Mouse (Mus musculus) intestine, embryonic 15.5 days (tissue): ENCODE results near the gene 2210408I21Rik. TPM values are rescaled to one million over a fixed set of nuclear protein-coding genes. Genes with fewer than 3 reads are reported as not detected.

Source experiments
- ATAC-seq: fragments of 200-750 bp; cut with Nextera tagmentation; 2 replicates; pipeline ENCODE4 v1.8.0; 2017; ENCODE audit warnings: moderate TSS enrichment, moderate library complexity
- H3K27ac ChIP-seq: fragments of 300-500 bp; sonication (generic); 2 replicates; pipeline ENCODE4 v1.5.1; 2015; ENCODE audit warnings: mild to moderate bottlenecking, inconsistent platforms
- H3K27me3 ChIP-seq: fragments of 300-500 bp; sonication (generic); replicated peaks from 2 replicates; pipeline ENCODE4 v1.6.1; 2015; ENCODE audit warnings: inconsistent platforms
- H3K36me3 ChIP-seq: fragments of 300-500 bp; sonication (generic); 2 replicates; pipeline ENCODE4 v1.6.1; 2015; ENCODE audit warnings: inconsistent platforms
- H3K4me1 ChIP-seq: fragments of 300-500 bp; sonication (generic); replicated peaks from 2 replicates; pipeline ENCODE4 v1.6.1; 2015; ENCODE audit warnings: inconsistent platforms
- H3K4me2 ChIP-seq: fragments of 300-500 bp; sonication (generic); replicated peaks from 2 replicates; pipeline ENCODE4 v1.6.1; 2015; ENCODE audit warnings: mild to moderate bottlenecking, inconsistent platforms
- H3K4me3 ChIP-seq: fragments of 300-500 bp; sonication (generic); replicated peaks from 2 replicates; pipeline ENCODE4 v1.5.1; 2015; ENCODE audit warnings: inconsistent platforms
- H3K9ac ChIP-seq: fragments of 300-500 bp; sonication (generic); 2 replicates; pipeline ENCODE4 v1.6.1; 2015; ENCODE audit warnings: inconsistent platforms
- H3K9me3 ChIP-seq: fragments of 300-500 bp; sonication (generic); 2 replicates; pipeline ENCODE4 v1.6.1; 2016; ENCODE audit warnings: inconsistent platforms
- WGBS: fragments of 180-500 bp; shearing (Covaris S2); methylation state at CpG from one replicate; pipeline ENCODE4 v1.1.7; 2015; 5-methylcytosine and 5-hydroxymethylcytosine counted together
- polyA plus RNA-seq: library from polyadenylated mRNA; unstranded; fragments of >200 nt; fragmentation: Nextera tagmentation; extraction: Ambion mirVana; gene quantifications from 2 replicates; pipeline ENCODE4 v1.2.1, GENCODE M21; 2015

2210408I21Rik gene
- polyA plus RNA-seq, 1 experiment from 2014 or later: 6.0 TPM

- Histone ChIP-seq H3K27ac (no peak overlapping the region), H3K4me1 (no peaks in the 10 kb centered on the region), H3K4me2 (no peak overlapping the region), H3K9me3 (no peaks in the 10 kb centered on the region), H3K4me3 (no peak overlapping the region), H3K27me3 (no peaks in the 10 kb centered on the region), H3K36me3 (no peaks in the 10 kb centered on the region), H3K9ac (no peak overlapping the region)
- ATAC-seq: no peak
Observed at GRCm38 (mm10) chr13:77213196-77213595, 77.9 kb downstream of the 2210408I21Rik start.

GRCm38 (mm10) chr13:77215460-77215859, 80.1 kb downstream of the 2210408I21Rik start:
- WGBS: 80% methylated on average over 2 of the region's 2 CpGs
- Histone ChIP-seq H3K4me2 (no peak overlapping the region), H3K27ac (no peak overlapping the region), H3K4me3 (no peak overlapping the region), H3K9me3 (no peaks in the 10 kb centered on the region), H3K4me1 (no peaks in the 10 kb centered on the region), H3K27me3 (no peaks in the 10 kb centered on the region), H3K36me3 (no peaks in the 10 kb centered on the region), H3K9ac (no peak overlapping the region)
- ATAC-seq: no peak

GRCm38 (mm10) chr13:77217672-77218280, 82.4 kb downstream of the 2210408I21Rik start:
- ATAC-seq: no peak
- Histone ChIP-seq H3K4me1 (no peaks in the 10 kb centered on the region), H3K4me2 (no peak overlapping the region), H3K27ac (no peak overlapping the region), H3K27me3 (no peaks in the 10 kb centered on the region), H3K9ac (no peak overlapping the region), H3K9me3 (no peaks in the 10 kb centered on the region), H3K4me3 (no peak overlapping the region), H3K36me3 (no peaks in the 10 kb centered on the region)
- WGBS: 86% methylated on average over 4 of the region's 4 CpGs

GRCm38 (mm10) chr13:77221072-77221471, 85.7 kb downstream of the 2210408I21Rik start:
- H3K9me3 ChIP-seq: no peaks in the 10 kb centered on the region
- no peak overlapping the region for H3K27ac ChIP-seq
- no peaks in the 10 kb centered on the region for H3K27me3 ChIP-seq
- no peaks in the 10 kb centered on the region for H3K4me1 ChIP-seq
- H3K9ac ChIP-seq: no peak overlapping the region
- H3K4me2 ChIP-seq: no peak overlapping the region
- 83% methylated on average over 2 of the region's 2 CpGs for WGBS
- no peaks in the 10 kb centered on the region for H3K36me3 ChIP-seq
- no peak for ATAC-seq
- no peak overlapping the region for H3K4me3 ChIP-seq

- 82% methylated on average over 6 of the region's 6 CpGs for WGBS
- Histone ChIP-seq H3K27me3 (no peaks in the 10 kb centered on the region), H3K36me3 (no peaks in the 10 kb centered on the region), H3K9me3 (no peaks in the 10 kb centered on the region), H3K9ac (no peak overlapping the region), H3K4me1 (no peaks in the 10 kb centered on the region), H3K4me2 (no peak overlapping the region), H3K27ac (no peak overlapping the region), H3K4me3 (no peak overlapping the region)
- no peak for ATAC-seq
Observed at GRCm38 (mm10) chr13:77256541-77256940, 121.2 kb downstream of the 2210408I21Rik start.

GRCm38 (mm10) chr13:77262715-77263338, 127.5 kb downstream of the 2210408I21Rik start:
- no peaks in the 10 kb centered on the region for H3K36me3 ChIP-seq
- 50% methylated on average over 3 of the region's 3 CpGs for WGBS
- no peak overlapping the region for H3K4me3 ChIP-seq
- H3K4me2 ChIP-seq: no peak overlapping the region
- H3K4me1 ChIP-seq: no peaks in the 10 kb centered on the region
- H3K27ac ChIP-seq: no peak overlapping the region
- no peaks in the 10 kb centered on the region for H3K9me3 ChIP-seq
- no peaks in the 10 kb centered on the region for H3K27me3 ChIP-seq
- ATAC-seq: no peak
- H3K9ac ChIP-seq: no peak overlapping the region

- no peak for ATAC-seq
- no peak overlapping the region for H3K4me2 ChIP-seq
- no peak overlapping the region for H3K4me3 ChIP-seq
- H3K9me3 ChIP-seq: no peaks in the 10 kb centered on the region
- H3K27ac ChIP-seq: no peak overlapping the region
- H3K9ac ChIP-seq: no peak overlapping the region
- WGBS: 58% methylated on average over 7 of the region's 7 CpGs
- H3K4me1 ChIP-seq: no peaks in the 10 kb centered on the region
- H3K27me3 ChIP-seq: no peaks in the 10 kb centered on the region
- no peaks in the 10 kb centered on the region for H3K36me3 ChIP-seq
Observed at GRCm38 (mm10) chr13:77263400-77264179, 128.2 kb downstream of the 2210408I21Rik start.

GRCm38 (mm10) chr13:77264481-77264880, 129.1 kb downstream of the 2210408I21Rik start:
- H3K4me2 ChIP-seq: no peak overlapping the region
- ATAC-seq: no peak
- no peak overlapping the region for H3K4me3 ChIP-seq
- H3K36me3 ChIP-seq: no peaks in the 10 kb centered on the region
- 49% methylated on average over 1 of the region's 1 CpGs for WGBS
- no peaks in the 10 kb centered on the region for H3K4me1 ChIP-seq
- H3K27ac ChIP-seq: no peak overlapping the region
- no peak overlapping the region for H3K9ac ChIP-seq
- H3K9me3 ChIP-seq: no peaks in the 10 kb centered on the region
- no peaks in the 10 kb centered on the region for H3K27me3 ChIP-seq

GRCm38 (mm10) chr13:77275172-77275747, 139.9 kb downstream of the 2210408I21Rik start:
- ATAC-seq: no peak

GRCm38 (mm10) chr13:77278659-77279413, 143.5 kb downstream of the 2210408I21Rik start:
- ATAC-seq: no peak
- WGBS: 77% methylated on average over 7 of the region's 7 CpGs
- Histone ChIP-seq H3K4me1 (no peaks in the 10 kb centered on the region), H3K4me3 (no peak overlapping the region), H3K9me3 (no peaks in the 10 kb centered on the region), H3K27me3 (no peaks in the 10 kb centered on the region), H3K27ac (no peak overlapping the region), H3K36me3 (no peaks in the 10 kb centered on the region), H3K4me2 (no peak overlapping the region), H3K9ac (no peak overlapping the region)

More at GRCm38 (mm10) chr13:77275172-77275747, 139.9 kb downstream of the 2210408I21Rik start:
- no peaks in the 10 kb centered on the region for H3K9me3 ChIP-seq
- H3K4me2 ChIP-seq: no peak overlapping the region
- H3K27ac ChIP-seq: no peak overlapping the region
- no peak overlapping the region for H3K9ac ChIP-seq
- no peak overlapping the region for H3K4me3 ChIP-seq
- 46% methylated on average over 3 of the region's 3 CpGs for WGBS
- H3K27me3 ChIP-seq: no peaks in the 10 kb centered on the region
- H3K36me3 ChIP-seq: no peaks in the 10 kb centered on the region
- H3K4me1 ChIP-seq: no peaks in the 10 kb centered on the region

- WGBS: 82% methylated on average over 3 of the region's 3 CpGs
- no peak for ATAC-seq
- Histone ChIP-seq H3K4me2 (no peak overlapping the region), H3K9me3 (no peaks in the 10 kb centered on the region), H3K36me3 (no peaks in the 10 kb centered on the region), H3K27ac (no peak overlapping the region), H3K4me1 (no peaks in the 10 kb centered on the region), H3K27me3 (no peaks in the 10 kb centered on the region), H3K4me3 (no peak overlapping the region), H3K9ac (no peak overlapping the region)
Observed at GRCm38 (mm10) chr13:77295519-77295918, 160.2 kb downstream of the 2210408I21Rik start.

GRCm38 (mm10) chr13:77324101-77324500, 188.8 kb downstream of the 2210408I21Rik start:
- H3K9ac ChIP-seq: no peak overlapping the region
- H3K4me1 ChIP-seq: no peaks in the 10 kb centered on the region
- WGBS: 55% methylated on average over 1 of the region's 1 CpGs
- no peaks in the 10 kb centered on the region for H3K27me3 ChIP-seq
- no peak for ATAC-seq
- H3K36me3 ChIP-seq: no peaks in the 10 kb centered on the region
- H3K4me3 ChIP-seq: no peak overlapping the region
- H3K9me3 ChIP-seq: no peaks in the 10 kb centered on the region
- H3K4me2 ChIP-seq: no peak overlapping the region
- H3K27ac ChIP-seq: no peak overlapping the region
